Mouse (Mus musculus): ENCODE measurements at regions not wholly inside any gene's neighbourhood (a gene's known extent, or its start where the extent isn't known, plus 50 kb on each side); places are given as distances from the start of the nearest gene placed in this dataset.

DNA sequence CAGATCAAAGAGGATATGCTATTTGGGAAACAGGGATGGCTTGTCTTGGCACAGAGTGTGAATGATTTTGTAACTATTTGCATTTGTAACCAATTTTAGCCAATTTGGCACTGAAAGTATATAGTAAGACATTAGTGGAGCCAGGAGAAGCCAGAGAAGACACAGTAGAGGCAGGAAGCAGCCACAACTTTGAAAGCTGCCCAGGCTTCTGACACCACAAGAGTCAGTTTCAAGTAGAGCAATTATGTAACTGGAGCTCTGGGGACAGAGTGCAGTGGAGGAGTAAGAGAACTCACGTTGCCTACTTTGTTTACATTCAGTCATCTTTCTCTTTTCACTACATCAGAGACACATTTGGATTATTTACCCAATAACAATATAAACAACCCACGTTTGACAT lies 1956.5 kb upstream of the Lrrc6 start:
- DNase-seq (ENCODE audit: low spot score in 2 of 2) = no peak

DNA sequence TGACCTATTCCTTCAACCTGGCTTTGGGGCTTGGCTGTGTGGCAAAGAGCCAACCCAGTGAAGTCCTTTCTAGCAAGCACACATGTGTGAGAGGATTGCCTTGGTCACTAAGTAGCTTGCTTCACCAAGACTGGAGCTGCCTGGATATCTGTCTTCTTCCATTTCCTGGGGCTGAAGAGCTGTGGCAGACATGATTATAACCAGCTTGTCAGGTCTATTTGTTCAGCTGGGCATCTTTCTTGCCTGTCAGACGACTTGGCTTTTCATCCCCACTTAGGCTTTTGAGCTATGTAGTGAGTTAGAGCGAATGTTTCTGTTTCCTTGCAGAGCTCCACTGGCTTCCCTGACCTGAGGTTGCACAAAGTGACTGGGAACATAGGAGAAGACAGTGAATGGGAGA lies 1951.3 kb upstream of the Lrrc6 start:
- no peak for DNase-seq (ENCODE audit: low spot score in 2 of 2)

DNA sequence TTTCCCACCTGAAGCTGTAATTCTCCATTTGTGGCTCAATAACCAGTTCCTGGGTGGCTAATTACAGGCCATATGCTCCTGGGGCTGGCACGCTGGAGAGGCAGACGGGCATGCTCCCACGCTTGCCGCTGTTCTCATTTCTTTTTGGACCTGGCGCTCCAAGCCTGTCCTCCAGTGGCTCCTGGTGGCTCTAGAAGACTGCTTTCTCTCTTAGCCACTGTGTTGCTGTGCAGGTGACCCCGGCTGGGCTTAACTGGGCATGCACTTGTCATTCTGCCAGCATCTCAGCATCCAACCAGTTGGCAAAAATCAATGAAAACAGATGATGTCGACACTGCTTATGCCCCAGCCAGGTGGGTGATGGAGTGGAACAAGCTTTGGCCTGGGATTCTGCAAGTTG lies 1944.6 kb upstream of the Lrrc6 start:
- DNase-seq (ENCODE audit: low spot score in 2 of 2) = peak; percentile 58 to 67

DNA sequence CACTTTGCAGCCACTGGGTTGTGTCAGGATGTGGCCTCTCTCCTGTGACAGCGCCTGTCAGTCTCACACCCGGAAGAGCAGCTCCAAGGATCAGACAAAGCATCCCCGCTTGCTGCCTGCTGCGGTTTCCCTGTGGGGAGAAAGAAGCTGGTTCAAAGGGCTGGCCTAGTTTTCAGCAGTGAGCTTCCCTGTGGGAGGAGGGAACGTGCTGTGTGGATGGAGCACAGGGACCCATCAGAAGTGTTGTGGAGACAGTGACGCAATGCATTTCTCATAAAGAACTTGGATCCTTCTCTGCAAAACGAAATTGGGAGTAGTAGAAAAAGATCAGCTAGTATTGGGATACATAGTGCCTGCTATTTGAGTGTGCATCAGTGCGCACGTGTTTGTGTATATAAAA lies 1939.9 kb upstream of the Lrrc6 start:
- DNase-seq (ENCODE audit: low spot score in 2 of 2) = no peak

DNA sequence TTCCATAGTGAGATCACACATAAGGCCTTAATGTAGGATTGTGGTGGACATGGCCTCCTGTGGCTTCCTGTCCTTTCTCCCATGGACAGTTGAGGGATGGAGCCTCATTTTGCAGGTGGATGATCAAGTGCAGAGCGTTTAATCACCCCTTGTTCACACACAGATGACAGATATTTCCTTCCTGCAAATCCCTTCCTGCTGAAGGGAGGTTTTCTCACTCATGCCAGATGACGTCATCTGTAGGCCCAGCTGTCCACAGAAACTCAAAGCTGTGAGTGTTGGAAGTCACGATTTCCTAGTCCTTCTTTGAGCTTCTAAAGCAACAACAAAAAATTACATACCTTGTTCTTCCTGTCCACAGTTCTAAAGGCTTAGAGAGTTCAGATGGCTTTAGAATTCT lies 1935.3 kb upstream of the Lrrc6 start:
- no peak for DNase-seq (ENCODE audit: low spot score in 2 of 2)

DNA sequence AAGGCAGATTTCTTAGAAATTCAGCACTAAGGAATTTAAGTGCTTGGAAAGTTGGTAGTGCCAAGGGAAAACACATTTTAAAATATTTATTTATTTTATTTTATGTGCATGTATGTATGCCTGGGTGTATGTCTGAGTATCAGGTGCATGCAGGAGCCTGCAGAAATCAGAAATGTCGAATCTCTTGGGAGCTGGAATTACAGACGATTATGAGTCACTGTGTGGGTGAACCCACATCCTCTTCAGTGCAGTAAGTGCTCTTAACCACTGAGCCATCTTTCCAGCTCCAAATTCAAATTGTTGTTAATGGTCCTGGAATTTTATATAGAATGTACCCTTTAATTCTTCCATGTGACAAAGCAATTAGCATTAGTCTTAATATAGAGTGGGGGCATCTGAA lies 1930.5 kb upstream of the Lrrc6 start:
- no peak for DNase-seq (ENCODE audit: low spot score in 2 of 2)

DNA sequence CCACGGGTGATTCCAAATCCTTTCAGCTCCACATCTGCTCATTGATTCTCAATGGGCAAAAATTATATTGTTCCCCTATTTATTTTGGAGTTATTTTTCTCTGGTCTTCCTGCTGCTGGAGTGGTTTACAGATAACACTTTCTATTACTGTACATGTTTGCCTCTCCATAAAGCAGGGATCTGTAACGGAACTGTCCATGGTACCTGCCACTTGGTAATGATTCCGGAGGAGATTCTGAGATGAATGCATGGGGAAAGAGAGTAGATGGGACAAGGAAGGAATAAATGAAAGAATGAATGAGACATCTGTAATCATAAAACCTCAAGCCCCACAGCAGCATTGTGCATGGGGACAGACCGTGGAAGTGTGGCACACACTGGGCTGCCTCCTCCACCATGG lies 1929.8 kb upstream of the Lrrc6 start:
- no peak for DNase-seq (ENCODE audit: low spot score in 2 of 2)

DNA sequence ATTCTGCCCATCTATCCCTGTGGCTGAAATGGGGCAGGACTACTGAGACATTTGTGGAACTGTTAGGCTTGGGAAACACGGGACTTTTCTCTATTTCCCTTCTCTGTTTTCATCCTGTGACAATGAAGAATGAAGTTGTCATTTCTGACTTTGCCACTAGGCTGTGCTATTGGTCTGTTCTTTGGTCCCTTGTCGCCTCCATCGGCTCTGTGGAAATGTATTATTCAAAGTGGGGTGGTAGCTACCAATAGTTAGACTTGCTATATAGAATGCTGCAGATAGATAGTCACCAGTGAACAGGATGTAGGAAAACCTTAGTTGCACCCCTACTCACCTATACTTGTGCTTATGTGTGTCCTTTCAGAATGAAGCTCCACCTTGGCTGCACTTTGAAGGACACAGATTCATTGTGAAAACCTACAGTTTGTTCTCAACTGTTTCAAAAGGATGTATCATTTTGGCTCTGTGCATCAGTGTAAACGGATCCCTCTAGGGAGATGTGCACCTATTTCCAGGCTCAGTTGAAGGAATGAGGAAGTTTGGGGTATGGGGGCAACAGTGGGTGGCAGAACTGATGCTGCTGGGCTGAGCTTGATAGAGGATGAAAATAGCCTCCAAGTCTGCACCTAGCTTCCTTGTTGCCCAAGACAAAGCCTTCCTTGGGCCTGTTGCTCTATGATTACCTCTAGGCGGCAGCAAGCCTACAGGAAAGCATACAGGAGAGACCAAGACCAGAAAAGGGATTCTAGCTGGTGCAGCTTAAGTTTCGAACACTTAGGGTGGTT lies 1927.9 kb upstream of the Lrrc6 start:
- DNase-seq (ENCODE audit: low spot score in 2 of 2) = peak; percentile 78 to 85

DNA sequence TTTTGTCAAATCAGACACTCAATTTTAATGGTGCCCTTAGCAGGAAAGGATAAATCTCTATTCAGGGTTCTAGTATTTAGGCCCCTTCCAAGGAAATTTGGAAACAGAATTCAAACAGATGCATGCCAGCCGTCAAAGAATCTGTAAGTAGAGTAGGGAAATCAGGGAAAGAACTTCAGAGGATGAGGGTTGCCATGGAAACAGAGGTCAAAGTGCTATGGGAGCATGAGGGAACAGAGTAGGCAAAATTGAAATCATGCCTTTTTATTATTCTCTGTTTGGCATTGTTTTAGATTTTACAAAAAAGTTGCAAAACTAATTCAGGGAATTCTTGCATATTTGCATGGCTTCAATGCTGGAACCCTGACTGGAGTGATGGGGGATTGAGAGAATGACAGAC lies 1916.4 kb upstream of the Lrrc6 start:
- DNase-seq (ENCODE audit: low spot score in 2 of 2) = no peak

DNA sequence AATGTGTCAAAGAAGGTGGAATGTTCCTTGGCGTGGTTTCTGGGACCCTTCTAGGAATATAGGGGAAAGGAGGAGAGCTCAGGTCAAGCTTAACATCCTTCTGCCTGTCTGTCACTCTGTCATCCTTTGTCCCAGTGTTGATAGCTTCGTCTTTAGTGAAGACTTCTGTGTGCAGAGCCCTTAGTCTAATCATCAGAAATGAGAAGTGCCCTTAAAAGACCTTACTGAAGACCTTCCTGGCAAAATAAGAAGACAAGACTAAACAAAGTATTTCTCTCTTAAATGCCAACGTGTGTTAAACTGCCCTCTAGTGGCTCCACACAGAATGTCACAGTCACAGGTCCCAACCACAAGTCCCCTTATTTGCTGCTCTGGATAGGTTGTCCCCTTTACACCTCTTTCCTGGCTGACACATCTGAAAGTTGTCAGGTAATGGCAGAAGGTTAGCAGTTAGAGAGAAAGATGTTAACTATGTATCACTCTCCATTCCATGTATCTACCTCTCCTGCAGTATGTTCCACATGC lies 1914.8 kb upstream of the Lrrc6 start:
- DNase-seq (ENCODE audit: low spot score in 2 of 2) = peak; percentile 51 to 65

DNA sequence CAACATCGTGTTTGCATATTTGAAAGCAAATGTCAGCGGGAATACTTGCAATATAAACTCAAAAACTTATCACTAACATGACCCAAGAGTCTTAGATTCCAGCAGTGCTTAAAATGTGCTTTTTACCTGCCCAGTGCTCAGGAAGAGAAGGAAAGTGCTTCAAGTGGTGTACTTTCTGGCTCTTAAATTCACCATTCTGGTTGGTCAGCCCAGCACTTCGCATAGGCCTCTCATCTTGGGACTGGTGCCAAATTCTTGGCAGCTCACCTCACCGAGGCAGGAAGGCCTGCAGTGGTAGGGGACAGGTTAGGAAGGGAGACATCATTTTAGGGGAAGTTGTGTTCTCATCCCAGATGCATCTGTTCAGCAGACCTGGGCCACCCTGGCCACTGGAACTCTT lies 1913.3 kb upstream of the Lrrc6 start:
- no peak for DNase-seq (ENCODE audit: low spot score in 2 of 2)

DNA sequence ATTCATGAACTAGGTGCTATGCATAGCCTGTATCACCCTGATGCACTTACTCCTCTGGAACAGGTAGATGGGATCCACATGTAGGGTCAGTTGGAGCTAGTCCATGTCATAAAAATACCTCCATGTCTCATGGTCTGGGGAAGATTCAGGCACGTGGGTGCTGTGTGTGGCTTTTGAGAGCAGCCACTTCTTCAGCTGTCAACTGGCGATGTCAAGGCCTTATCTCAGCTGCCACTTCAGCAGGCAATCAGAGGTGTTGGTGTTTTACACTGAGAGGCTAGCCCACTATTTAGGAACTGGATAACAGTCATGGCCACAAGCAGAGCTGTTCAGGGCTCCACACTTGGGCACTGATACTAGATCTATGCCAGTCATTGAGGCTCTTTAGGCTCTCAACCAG lies 1912.0 kb upstream of the Lrrc6 start:
- no peak for DNase-seq (ENCODE audit: low spot score in 2 of 2)

DNA sequence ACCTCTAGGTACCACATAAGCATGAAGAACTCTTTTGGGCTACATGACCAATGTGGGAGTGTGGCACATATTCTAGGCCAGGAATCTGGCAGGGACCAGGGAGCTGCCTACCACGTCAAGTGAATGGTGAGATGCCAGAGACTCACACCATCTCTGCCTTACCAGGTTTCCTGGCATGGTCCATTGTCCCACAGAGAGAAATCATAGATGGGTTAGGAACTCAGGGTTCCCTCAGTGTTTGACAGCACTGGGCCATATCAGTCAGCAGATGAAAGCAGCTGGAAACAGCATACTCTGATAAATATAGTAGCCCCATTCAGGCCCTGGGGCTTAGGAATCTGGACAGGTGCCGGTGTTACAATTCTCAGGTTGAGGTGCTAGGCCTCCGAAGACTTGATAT lies 1911.4 kb upstream of the Lrrc6 start:
- no peak for DNase-seq (ENCODE audit: low spot score in 2 of 2)

DNA sequence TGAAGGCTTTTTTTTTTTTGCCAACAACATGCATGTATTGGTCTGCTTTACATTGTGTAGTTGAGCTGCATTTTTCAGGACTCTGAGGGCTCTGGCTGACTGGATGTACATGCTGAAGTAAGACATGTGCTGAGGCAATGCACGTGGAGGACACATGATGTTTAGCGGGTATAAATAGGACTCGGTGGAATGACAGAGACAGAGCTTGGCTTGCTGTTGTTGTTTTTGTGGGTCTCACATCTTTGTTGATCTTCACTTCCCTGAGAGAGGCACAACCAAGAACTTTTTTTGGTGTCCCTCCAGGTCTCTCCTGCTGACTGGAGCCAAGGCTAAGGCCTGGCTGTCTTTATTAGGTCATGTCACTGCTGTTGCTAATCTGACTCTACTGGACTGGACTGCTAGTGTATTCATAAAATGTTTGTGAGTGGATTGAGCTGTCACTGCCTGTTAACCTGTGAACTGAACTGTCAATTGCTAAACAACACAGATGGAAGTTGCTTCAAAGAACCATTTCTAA lies 1902.9 kb upstream of the Lrrc6 start:
- DNase-seq (ENCODE audit: low spot score in 2 of 2) = no peak

DNA sequence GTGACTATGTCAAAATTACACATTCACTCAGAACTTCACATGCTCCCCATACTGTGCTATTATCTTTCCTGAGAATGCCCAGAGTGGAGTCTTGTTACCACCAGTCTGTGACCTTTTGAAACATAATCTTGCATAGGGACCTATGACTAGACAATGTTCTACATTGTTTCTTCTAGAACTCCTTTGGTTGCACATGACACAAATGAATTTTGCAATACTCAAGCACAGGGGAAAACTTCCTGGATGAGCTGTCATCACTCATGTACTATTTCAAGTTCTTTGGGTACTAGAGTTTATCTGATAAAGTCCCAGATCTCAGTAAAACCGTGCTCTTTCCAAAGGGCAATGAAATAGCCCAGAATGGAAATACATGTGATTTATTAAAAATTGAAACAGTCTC lies 1901.0 kb upstream of the Lrrc6 start:
- no peak for DNase-seq (ENCODE audit: low spot score in 2 of 2)

DNA sequence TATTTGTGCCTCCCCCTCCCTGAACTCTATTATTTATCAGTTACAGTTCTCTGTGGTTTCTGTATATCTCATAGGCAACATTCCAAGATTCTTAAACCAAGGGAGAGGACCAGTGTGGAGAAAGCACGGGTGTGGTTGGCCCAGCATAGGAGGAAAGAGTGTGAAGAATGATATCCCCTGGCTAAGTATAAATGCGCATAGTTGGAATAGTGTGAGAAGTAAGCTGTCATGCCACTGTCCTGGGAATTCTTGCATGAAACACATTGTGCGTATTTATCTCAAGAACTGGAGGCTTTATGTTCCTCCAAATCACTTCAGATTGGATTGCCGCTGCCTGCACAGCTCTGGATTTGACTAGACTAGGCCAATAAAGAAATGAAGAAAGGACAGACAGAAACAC lies 1900.3 kb upstream of the Lrrc6 start:
- no peak for DNase-seq (ENCODE audit: low spot score in 2 of 2)

DNA sequence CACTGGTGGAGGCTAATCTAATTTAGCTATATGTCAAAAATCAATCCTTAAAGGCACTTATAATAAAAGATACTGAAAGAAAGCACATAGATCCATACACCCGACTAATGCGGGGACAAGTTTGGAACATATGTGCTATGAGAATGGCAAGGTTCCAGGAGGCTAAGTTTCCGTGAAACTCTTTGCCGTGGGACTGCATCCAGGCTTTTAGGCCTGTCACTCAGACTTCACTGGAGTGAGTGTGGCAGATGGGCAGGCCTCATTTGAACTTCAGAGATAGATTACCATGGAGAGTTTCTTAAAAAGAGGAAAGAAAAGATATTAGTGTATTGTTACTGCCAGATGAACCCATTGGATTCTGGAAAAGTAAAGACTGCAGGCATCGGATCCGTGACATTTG lies 1895.9 kb upstream of the Lrrc6 start:
- DNase-seq (ENCODE audit: low spot score in 2 of 2) = no peak

DNA sequence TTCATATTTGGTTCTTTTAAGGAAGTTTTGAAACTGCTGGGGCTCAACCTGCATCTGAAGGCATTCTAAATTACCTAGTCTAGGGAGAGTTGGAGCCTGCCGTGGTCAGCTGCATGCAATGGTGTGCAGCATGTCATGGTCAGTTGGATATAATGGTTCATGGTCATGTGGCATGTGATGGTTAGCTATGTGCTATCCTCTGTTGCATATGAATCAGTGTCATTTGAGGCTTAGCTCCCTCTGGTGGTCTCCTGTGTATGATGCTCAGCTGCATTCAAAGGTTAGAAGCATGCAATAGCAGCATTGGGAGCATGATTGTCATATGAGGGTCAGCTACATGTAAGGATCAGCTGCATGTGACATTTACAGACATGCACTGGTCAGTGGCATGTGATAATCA lies 1894.0 kb upstream of the Lrrc6 start:
- peak; percentile 19 to 33 for DNase-seq (ENCODE audit: low spot score in 2 of 2)

DNA sequence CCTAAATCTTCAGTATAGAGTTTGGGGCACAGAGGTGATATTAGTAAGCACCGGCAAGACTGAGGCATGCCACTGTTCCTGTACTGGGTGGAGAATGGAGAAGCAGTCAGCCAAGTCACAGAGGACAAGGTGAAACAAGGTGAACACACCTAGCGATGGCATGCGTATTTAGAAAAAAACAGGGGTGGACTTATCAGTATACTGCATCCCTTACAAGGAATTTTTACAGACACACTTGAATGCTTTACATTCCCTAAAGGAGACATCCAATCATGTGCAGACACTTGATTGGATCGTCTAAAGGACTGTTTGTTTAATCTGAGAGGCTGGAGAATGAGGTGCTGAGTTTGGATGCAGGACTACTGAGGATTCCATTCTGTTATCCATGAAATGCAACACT lies 1893.4 kb upstream of the Lrrc6 start:
- no peak for DNase-seq (ENCODE audit: low spot score in 2 of 2)

DNA sequence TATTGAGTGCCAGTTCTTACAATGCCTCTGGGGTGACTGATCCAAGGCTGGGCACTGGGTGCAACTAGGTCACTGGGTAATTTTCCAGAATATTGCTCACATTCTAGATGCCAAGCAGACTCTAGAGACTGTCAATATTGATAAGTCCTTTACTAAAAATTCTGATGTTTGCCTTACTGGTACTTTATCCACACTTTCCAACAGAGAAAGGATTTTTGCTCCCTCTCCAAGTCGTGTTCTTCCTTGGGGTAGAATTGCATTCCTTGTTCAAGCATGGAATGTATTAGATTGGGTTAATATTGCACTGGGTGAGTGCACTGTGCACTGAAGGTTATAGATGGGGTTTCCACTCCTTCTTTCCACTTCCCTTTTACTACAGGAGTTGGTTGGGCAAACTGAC lies 1891.0 kb upstream of the Lrrc6 start:
- DNase-seq (ENCODE audit: low spot score in 2 of 2) = no peak

DNA sequence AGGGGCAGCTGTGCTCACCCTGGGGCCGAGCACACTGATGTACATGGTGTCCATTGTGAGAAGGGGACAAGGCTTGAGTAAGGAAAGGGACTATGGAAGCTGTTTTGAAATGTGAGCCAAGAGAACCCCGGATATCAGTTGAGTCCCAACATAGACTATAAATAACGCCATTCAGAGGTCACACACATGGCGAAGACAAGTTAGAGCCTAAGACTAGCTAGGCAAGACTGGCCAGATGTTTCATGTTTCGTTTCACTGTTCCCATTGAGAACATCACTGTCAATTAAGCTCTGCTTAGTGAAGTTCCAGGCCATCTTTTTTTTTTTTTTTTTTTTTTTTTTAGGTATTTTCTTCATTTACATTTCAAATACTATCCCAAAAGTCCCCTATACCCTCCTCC lies 1889.1 kb upstream of the Lrrc6 start:
- DNase-seq (ENCODE audit: low spot score in 2 of 2) = no peak

DNA sequence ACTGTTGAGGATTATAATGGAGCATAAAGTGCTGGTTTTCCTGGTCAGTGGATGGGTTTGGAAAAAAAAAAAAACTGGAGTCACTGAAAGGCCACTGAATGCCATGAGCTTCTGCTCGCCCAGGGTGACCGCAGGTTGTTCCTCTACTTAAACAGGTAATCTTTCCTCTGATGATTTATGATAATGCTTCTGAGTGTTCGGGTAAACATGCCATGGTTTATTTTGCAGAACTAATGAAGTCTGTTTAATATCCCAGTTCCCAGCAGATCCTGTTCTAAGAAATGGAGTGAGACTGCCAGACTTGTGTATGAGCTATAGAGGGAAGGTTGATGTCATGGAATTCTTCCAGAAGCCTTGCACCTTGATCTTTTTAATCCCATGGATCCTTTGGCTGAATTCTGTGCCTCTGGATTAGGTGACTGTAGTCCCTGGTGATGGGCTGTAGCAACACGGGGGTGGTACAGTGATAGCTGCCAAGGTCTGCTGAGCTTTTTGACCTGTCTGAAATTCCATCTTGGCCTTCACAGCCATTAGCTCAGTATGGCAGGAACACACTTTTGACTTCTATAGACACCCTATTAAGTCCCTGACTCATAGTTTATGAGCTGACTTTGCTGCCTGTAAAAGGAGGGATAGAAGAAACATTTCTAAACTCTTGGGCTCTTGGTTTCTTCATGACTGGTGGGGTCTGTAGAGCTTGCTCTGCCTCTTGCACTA lies 1886.8 kb upstream of the Lrrc6 start:
- DNase-seq (ENCODE audit: low spot score in 2 of 2) = no peak

Measured in layer of hippocampus, postnatal 10 days (tissue).